Mouse (Mus musculus): ENCODE results near the gene Dohh.

DNA sequence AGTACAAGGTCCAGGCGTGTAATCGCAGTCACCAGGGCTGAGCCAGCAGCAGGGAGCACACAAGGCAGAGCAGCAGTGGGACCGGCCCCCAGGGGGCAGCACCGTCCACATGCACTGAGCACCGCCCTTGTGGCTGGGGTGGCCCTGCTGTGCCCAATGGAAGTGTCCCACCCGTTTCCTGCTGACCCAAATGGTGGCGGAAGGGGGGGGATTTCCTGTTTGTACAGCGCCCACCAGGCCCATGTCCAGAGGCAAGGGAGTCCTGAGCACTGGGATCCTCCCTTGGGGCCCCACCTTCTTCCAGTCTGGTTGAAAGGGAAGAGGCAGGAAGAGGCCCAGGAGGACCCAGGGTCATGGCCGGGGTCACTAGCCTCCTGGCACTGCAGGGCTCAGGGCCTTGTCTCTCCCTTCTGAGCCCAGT lies 24.7 kb downstream of the Dohh start:
- TF ChIP-seq CTCF (IDR thresholded peaks at IDR 0.05), result peak; percentile 99
- TF ChIP-seq EP300 (IDR thresholded peaks at IDR 0.05), result peak; percentile 96
